Mouse (Mus musculus) heart, adult 11 months (tissue): ENCODE measurements around the gene Dgkg.
A peak's percentile ranks its signal among the peaks of the same experiment; 100 is the strongest.

Source experiments
- DNase-seq: peaks from one replicate; pipeline ENCODE4 v3.0.0; 2022

The Dgkg gene

DNA sequence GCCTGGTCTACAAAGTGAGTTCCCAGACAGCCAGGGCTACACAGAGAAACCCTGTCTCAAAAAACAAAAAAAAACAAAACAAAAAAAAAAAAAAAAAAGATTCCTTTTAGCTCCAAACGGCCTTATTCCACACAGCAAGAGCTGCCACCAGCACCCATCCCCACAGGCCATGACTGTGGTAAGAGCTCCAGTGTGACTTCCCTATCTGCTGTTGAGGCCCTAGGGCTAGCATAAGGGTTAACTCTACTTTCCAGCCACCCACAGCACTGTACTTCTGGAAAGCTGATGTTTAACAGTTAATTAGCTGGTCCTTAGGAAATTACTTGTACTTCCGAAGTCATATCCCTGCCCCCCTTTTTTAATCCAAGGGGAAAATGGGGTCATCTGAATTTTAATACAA lies 225.7 kb downstream of the Dgkg start:
- no peak for DNase-seq

GRCm38 (mm10) chr16:22430211-22430951 lies 226.6 kb downstream of the Dgkg start:
- DNase-seq: peak; percentile 88

GRCm38 (mm10) chr16:22429377-22429776 lies 227.6 kb downstream of the Dgkg start:
- DNase-seq: no peak

DNA sequence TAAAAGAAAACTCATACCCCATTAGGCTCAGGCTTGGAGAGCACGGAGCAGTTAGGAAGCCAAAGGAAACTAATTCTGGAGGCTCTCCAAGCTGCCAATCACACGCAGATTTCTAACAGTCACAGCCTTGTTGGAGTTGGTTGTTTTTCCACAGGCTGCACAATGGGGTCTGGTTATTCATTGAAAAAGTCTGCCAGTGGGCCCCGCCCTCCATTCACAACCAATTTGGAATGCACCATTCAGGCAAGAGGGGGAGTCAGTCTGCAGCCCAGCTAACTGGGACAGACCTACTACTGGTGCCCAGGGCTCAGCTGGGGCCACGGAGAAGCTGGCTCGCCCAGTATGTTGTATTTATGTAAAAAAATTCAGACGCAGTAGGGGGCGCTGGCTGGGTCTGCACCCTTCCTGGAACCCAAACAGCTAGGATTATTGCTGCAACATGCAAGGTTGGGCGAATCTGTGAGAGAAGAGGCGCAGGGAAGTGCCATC lies 228.1 kb downstream of the Dgkg start:
- peak; percentile 98 for DNase-seq

DNA sequence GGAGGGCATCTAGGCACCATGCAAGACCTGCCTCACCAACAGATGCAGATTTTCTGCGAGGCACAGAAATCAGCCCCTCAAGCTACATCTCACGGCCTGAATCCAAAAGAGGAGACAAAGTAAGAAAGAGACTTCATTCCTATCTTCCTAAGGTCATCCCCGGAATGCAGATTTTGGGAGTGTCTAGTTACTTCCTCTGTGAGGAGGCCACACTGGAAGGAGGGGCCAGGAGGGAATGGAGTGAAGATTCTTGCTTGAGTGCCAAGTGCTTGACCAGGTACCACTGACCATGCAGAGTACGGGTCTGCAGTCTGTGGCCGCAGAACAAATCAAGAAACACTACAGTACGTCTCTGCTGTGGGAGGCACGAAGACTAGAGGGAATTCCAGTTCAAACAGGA lies 230.2 kb downstream of the Dgkg start:
- no peak for DNase-seq

GRCm38 (mm10) chr16:22422256-22422655 lies 234.8 kb downstream of the Dgkg start:
- DNase-seq: no peak
